Mouse (Mus musculus) thymus, adult 2 months (tissue): Measurements from ENCODE around the gene Dnajc11.

Experiments used
- CTCF ChIP-seq: fragments of 200-500 bp; IDR thresholded peaks from 2 replicates; pipeline ENCODE4 v1.5.1; 2012; ENCODE audit warnings: mild to moderate bottlenecking, control low read depth, low read length, moderate library complexity, borderline replicate concordance; ENCODE audit not compliant: control insufficient read depth, poor library complexity, insufficient read depth; ENCODE audit errors: extremely low read depth
- POLR2A ChIP-seq: fragments of 200-500 bp; IDR thresholded peaks from 2 replicates; pipeline ENCODE4 v1.6.1; 2012; ENCODE audit warnings: mild to moderate bottlenecking, low read length, control low read depth, moderate library complexity; ENCODE audit not compliant: control insufficient read depth, poor library complexity, insufficient read depth; ENCODE audit errors: extremely low read depth

DNA sequence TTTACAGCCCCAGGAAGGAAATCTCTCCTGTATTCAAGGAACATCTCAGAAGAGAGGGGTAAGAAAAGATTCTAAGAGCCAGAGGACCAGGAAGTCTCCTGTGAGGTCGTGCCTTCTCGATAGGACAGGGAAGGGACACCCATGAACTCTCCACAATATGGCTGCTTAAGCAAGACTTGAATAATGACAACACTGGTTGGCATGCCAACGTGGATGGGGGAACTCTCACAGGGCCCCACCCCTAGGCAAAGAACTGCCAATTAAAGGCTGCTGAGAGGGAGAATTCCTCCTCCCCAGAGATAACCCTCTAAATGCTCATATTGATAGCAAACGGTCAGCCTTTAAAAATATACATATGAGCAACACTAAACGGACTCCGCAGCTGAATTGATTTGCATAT is 32.8 kb upstream of the Dnajc11 start:
- TF ChIP-seq POLR2A: no peak
- TF ChIP-seq CTCF: no peak
